Mouse (Mus musculus) CH12.LX (cell line): ENCODE results near the gene Itih2.

ENCODE experiments used
- CTCF ChIP-seq, 2 experiments: IDR thresholded peaks in 1 of 2; conservative IDR thresholded peaks in 1 of 2; 2 replicates each; pipeline ENCODE4 v1.5.1; 2011 to 2012; ENCODE audit warnings: low read depth in 2 of 2, low read length in 2 of 2, improper control_type of control experiment in 1 of 2, inconsistent platforms in 1 of 2, mild to moderate bottlenecking in 1 of 2, moderate library complexity in 1 of 2
- EP300 ChIP-seq: IDR thresholded peaks from 2 replicates; pipeline ENCODE4 v1.6.1; 2011; ENCODE audit warnings: low read length, improper control_type of control experiment
- TCF12 ChIP-seq: IDR thresholded peaks from 2 replicates; pipeline ENCODE4 v1.6.1; 2014; ENCODE audit warnings: low read depth, mild to moderate bottlenecking, inconsistent platforms, low read length, improper control_type of control experiment

GRCm38 (mm10) chr2:10101180-10101579, 30.0 kb downstream of the Itih2 start:
- TF ChIP-seq CTCF (conservative IDR thresholded peaks at IDR 0.05 in 1 of 2, IDR thresholded peaks at IDR 0.05 in 1 of 2; ENCODE audit: low read depth in 2 of 2, low read length in 2 of 2) (peak; percentile 85 to 88), TCF12 (0 out of 2 replicates have a peak, but pooled peaks have one; percentile 17), EP300 (no peak)
